Mouse (Mus musculus) kidney, postnatal 36 days (tissue): Measurements from ENCODE around the gene Tmsb15l.
"Not testable (repeated sequence)": the region's sequence is repeated elsewhere in the genome, so short reads cannot be mapped to it uniquely, and the experiment has no call there.

Experiments used
- DNase-seq, 2 experiments: peaks; one replicate each; pipeline ENCODE4 v3.0.0; 2021 to 2022; ENCODE audit warnings: mixed read lengths in 2 of 2

The Tmsb15l gene

DNA sequence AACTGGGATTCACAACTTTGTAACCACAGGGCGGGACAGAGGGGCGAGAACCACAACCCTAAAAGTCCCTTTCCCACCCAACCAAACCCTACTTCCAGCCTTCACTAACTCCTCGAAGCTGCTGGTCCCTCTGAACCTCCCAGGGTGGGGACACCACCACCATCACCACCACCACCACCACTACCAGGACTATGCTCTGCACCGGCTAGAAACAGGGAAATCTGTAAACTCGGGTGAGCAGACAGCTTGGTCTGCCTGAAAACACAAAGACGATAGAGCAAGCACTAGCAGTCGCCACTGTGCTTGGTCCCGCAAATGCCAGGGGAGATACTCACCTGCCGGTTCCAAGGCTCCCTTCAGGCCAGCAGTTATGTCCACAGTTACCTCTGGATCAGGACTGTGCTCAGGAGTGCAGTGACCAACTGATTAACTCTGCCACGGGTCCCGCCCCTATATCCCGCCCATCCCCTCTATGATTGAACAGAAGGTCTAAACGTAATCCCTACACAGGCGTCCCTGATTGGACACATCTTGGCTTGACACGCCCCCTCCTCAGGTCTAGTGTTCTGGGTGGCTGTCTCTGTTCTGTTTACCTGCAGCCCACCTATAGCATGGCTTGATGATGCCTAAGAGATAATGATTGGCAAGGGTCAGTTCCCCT lies at the start of gene Tmsb15l, which contains the start of gene Tmsb15b1:
Gene Tmsb15l (minus strand): TSS at position 446 of the 661 bp plus-strand sequence.
Gene Tmsb15b1 (minus strand): TSS at position 451 of the 661 bp plus-strand sequence.
- DNase-seq, result peak; percentile 67 to 79

- peak; percentile 62 to 82 for DNase-seq
These were observed 42.6 kb upstream of the Tmsb15l start for GRCm38 (mm10) chrX:137019310-137019709.

DNA sequence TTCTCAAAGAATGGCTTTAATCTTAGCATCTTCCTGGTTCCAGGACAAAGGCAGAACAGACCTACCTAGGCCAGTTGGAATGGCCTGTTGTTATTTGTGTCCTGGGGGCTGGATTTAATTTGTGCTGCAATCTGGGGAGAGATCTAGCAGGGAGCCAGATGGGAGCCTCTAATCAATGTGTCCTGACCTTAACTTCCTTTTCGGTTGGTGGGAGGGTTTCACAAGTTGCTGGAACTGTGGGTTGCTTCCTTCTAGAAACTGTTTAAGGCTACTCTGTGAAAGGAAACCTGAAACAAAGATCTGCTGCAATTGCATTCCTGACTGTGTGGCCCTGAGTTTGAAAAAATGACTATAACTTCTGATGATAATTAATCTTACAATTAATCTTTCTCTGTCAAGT lies 41.0 kb upstream of the Tmsb15l start:
- no peak for DNase-seq

DNA sequence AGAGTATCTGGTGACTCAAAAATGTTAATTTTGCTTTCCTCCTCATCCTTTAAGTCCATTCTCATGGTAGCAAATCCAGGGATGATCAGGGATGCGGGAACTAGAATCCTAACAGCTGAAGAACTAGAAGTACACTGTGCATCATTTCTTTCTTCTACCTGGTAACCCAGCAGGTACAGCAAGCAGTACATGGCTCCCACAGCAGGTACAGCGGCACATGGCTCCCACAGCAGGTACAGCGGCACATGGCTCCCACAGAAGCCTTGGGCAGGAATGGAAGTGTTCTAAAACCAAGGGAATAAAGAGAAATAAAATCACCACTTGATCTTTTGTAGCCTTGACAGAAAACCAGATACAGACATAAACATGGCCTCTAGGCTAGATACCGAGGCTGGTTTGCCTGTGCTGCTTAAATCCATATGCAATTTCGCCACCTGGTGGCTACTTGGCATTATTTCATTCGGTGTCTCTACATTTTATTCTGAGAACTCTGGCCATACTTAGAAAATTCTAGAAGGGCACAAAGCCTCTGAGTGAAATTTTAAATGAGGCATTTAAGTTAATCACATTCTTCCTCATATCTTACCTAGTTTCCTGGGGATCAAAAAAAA lies 38.5 kb upstream of the Tmsb15l start:
- peak; percentile 54 to 69 for DNase-seq

GRCm38 (mm10) chrX:136996256-136996655 lies 19.6 kb upstream of the Tmsb15l start:
- DNase-seq, result no peak

DNA sequence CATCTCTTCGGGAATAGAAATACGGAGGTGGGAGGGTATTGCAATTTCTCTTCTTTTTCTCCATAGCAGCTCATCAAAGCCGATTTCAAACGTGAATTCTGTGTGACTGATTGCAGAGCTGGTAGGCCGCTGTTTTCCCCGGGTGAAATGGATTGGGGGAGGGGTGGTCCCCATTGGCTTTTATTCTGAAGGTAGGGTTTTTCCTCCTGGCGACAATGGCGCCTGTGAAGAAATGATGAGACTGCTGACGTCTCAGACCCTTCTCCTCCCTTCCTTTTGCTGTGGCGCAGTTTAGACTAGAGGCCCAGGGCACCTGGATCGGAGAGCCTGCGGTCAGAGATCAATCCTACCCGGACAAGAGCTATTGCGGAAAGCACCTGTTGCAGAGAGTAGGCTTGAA lies 17.0 kb upstream of the Tmsb15l start:
- no peak for DNase-seq

DNA sequence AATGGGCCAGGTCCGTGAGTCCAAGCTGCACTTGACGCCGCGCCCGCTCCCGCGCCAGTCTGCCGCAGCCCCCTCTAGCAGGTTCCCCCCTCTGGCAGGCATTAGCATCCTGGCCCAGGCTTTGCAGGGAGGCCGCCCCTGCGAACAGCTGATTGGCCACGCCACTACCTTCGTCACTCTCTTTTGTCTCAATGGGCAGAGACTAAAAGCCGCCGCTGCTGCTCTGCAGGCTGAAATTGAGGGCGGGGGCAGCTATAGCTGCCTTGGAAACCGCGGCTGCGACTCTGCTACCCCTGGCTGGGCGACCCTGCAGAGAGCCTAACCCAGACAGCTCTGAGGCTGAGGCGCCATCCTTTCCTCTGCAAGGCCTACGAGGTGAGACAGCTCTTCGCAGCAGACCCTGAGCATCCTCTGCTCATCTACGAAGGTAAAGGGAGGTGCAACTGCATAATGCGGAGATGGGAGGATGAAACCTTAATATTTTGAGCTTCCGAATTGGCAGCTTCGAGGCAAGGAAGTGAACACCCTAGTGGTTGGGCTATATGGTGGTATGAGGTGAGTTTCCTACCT lies 16.4 kb upstream of the Tmsb15l start, which contains the start of gene Zcchc18:
Gene Zcchc18 (plus strand): TSS at position 178 of the 570 bp plus-strand sequence.
- peak; percentile 33 to 43 for DNase-seq

DNA sequence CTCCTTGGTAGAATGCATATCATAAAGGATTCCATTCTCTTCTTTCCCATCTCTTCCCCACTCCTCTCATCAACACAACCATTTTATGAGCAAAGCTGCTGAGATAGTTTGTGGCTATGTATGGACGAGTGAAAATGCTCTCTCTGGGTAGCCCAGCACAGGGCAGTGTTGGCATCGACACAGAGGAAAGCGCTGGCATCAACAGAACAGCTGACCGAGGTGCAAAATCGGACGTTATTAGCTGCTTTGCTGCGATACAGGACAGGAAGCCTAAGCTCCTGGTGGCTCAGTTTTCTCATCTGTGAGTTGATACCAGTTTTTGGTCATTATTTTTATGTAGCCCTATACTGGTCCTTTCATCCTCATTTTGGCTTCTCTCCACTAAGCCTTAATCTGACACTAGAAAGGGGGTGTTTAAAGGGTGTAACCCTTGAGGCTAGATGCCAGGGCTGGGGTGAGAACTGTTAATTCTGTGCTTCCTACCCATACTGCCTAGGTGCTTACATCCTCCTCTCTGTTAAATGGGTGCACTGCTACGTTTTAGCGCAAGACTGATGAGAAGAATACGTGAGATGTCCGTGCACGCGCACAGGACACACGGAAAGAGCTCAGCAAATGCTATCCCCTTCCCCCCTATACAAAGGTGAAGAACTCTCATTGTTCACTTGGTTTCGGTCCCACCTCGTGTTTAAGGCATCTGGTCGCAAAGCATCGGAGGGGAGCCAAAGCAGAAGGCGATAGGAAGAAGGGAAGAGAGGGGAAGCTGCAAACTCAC lies 15.7 kb upstream of the Tmsb15l start:
- no peak for DNase-seq

DNA sequence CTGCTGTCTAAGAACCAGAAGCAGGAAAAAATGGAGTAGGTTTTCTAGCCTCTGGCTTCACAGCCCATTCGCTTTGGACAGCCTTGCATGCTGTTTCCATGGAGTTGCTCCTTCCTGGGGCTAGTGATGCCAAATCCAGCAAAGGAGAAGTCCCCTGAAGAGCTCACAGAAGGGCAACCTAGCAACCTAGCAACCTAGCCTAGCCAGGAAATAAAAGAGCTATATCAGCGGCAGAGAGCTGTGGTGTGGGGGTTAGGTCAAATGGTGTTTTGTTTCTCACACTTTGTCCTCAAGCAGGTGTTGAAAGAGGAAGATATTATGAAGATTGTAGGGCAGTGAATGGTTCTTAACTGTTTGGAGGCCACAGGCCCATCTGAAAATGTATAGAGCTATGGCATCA lies 14.6 kb upstream of the Tmsb15l start:
- no peak for DNase-seq

GRCm38 (mm10) chrX:136986039-136986438 lies 9.4 kb upstream of the Tmsb15l start:
- no peak for DNase-seq

DNA sequence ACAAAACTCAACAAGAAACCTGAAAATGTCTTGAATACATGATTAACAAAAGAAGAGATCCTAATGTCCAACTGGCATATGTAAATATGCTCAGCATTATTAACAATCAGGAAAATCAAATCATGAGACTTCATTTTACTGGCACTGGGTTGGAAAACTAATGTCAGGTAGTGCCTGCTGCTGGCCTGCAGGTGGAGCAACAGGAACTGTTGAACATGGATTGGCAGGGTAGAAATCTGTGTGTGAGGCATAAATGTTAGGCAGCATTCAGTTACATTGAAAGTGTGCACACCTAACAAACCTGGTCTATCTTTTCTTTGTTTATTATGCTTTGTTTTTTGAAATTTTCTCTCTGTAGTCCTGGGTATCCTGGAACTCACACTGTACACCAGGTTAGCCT lies 1.9 kb upstream of the Tmsb15l start:
- DNase-seq, result peak in 1 of 2 experiments; percentile 19

GRCm38 (mm10) chrX:136975397-136975796 lies 1.3 kb downstream of the Tmsb15l start, which contains the start of gene Tmsb15b2:
Gene Tmsb15b2, minus strand, starts transcription at chrX:136975497.
- DNase-seq, result not testable (repeated sequence)

- DNase-seq, result peak; percentile 13 to 39
These were observed 17.0 kb downstream of the Tmsb15l start for GRCm38 (mm10) chrX:136959688-136960087.

- DNase-seq, result not testable (repeated sequence)
These were observed 18.4 kb downstream of the Tmsb15l start for GRCm38 (mm10) chrX:136958300-136958699.

GRCm38 (mm10) chrX:136957583-136958279 lies 18.9 kb downstream of the Tmsb15l start:
- DNase-seq, result peak; percentile 54 to 83

DNA sequence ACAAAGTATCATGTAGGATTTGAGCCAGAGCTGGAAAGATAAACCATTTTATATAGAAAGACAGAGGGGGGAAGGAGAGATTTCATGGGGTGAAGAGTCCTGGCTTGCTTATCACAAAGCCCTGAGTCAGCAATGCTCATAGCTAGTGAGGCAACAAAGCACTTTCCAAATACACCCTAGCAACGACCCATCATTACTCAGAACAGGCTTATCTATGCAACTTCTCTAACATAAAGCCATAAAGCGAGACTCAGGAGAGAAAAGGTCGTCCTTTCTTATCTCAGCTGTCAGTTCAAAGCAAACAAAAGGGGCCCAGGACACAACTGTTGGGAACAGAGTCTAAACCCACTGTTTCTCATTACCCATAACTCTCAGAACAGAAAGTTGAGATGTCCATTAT lies 38.7 kb downstream of the Tmsb15l start:
- no peak for DNase-seq

DNA sequence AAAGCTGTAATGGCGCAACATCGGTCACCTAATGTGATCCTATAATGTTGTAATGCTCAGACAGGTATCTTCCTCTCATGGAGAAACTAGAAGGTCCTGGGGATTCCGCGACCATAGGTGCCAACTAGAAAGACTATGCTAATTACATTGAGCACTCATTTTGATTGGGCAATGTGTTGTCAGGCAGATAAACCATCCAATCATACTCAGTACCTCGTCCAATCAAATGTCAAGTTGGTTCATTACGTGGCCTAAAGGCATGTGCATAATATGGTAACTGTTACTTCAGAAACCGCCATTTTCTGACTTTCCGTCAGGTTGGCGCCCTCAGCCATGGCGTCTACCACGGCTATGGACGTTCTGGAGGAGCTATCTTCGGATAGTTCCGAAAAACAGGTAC lies 49.6 kb downstream of the Tmsb15l start, which contains the start of gene H2bfm:
Gene H2bfm (plus strand): TSS at position 295 of the 400 bp plus-strand sequence.
- no peak for DNase-seq

- DNase-seq, result no peak
These were observed 50.8 kb downstream of the Tmsb15l start for GRCm38 (mm10) chrX:136925863-136926262.
